Mouse (Mus musculus): Measurements from ENCODE around the gene Krtap19-3.

Gene Krtap19-3

DNA sequence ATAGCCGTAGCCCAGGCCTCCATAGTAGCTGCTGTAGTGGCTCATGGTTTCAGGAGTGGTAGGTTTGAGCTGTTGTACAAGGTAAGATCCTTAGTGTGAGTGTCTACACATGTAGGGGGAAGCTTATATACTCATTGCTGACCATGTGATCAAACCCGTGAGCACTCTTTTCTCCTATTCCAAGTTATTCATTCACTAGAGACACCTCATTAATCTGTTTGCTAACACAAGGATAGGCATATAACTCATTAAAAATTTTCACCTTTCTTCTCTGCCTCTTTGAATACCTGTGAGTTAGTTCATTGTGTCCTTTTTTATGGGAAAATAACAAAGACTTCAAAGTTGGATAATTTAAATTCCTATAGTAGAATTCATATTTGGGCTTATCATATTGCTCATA, at the start of gene Krtap19-3:
Gene Krtap19-3 (minus strand): TSS at position 101 of the 400 bp plus-strand sequence.
- DNase-seq (ENCODE audit: low read depth), result no peak

- no peak for DNase-seq (ENCODE audit: low read depth)
Observed at GRCm38 (mm10) chr16:88896357-88896756, 18.5 kb upstream of the Krtap19-3 start, which contains the start of gene Krtap19-5. Gene Krtap19-5, minus strand, starts transcription at chr16:88896457.

DNA sequence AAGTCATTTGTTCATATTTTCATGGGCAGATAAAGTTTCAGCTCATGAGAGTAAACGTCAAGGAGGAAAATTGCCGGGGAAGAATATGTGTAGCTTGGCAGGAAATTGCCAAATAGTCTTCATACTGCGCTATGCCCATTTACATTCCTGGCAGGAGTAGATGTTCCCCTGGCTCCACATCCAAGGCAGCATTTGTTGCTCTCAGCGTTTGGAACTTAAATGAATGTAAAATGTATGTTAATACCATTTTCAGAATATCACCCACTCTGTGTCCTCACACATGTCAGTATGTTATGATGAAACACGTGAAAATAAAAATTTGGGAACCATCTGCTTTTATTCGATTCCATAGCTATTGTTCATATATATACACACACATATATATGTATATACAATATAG, 9.0 kb upstream of the Krtap19-3 start:
- no peak for DNase-seq (ENCODE audit: low read depth)

DNA sequence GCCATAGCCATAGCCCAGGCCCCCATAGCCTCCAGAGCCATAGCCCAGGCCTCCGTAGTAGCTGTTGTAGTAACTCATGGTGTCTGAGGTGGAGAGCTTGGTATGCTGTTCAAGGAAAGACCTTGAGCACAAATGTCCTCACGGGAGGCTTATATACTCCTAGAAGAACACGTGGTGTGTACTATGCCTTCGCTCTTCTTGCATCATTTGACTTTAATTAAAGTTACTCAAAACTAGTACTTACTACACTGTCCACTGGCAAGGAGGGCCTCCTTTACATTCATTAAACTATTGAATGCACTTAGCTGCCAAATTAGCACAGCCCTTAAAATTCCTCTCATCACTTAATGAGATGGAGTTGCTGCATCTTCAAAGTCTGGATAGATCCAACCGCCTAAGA, 7.2 kb upstream of the Krtap19-3 start, which contains the start of gene Krtap19-4:
Gene Krtap19-4 (minus strand): TSS at position 101 of the 400 bp plus-strand sequence.
- no peak for DNase-seq (ENCODE audit: low read depth)

DNA sequence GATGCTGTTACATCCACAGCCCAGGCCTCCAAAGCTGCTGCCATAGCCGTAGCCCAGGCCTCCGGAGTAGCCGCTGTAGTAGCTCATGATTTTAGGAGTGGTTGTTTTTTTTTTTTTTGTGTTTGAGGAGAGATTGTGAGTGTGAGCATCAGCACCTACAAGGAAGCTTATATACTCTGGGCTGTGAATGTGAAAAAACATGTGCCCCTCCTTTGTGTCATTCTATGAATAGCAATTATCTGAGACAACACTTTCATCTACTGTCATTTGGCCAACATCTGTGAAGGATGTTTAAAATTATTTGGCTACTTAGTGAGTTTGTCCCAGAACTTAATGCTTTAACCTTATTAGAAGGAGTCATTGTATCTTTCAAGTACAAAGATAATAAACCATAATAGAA, 3.7 kb downstream of the Krtap19-3 start, which contains the start of gene Krtap19-2:
Gene Krtap19-2 (minus strand): TSS at position 101 of the 400 bp plus-strand sequence.
- no peak for DNase-seq (ENCODE audit: low read depth)

- DNase-seq (ENCODE audit: low read depth), result no peak
Observed at GRCm38 (mm10) chr16:88869311-88869710, 8.5 kb downstream of the Krtap19-3 start, which contains the start of gene Krtap19-1. Gene Krtap19-1, minus strand, starts transcription at chr16:88869411.

DNA sequence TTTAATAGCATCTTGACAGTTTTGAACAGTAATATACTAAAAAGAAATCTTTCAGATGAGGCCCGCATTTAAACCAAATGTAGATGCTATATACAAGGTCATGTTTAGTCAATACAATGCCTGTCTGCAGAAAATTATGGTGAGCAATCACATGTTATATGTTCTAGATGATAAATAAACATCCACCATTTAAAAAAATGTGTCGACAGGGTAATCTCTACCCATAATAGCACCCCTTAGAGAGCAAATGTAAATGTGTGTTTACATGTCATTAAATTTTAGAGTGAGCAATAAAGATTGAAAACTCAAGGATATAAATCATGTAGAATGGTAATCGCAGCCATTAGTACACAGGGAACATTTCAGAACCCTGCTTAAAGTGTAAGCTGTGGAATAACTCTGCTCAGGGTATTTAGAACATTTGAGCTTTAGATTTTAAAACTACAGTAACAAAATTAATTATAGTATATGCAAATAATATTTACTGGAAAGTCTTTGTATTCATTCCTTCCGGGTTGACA, 12.9 kb downstream of the Krtap19-3 start:
- DNase-seq (ENCODE audit: low read depth), result no peak

- no peak for DNase-seq (ENCODE audit: low read depth)
Observed at GRCm38 (mm10) chr16:88851450-88851849, 26.4 kb downstream of the Krtap19-3 start.

DNA sequence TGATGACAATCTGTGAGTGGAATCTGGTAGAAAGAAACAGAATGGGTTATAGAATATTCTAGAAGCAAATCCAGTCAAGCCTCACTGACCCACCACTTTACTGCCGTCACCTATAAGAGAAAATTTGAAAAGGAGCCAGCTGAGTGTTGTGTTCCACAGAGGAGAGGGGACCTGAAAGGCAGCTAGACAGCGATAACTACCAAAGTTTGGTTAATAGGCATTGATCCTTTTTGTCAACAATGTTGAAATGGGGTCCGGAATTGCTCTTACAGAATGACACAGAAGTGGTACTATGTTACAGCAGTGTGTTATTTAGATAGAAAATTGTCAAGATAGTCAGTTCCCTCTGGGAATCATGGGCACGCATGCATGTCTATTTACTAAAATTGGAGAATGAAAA, 29.3 kb downstream of the Krtap19-3 start:
- no peak for DNase-seq (ENCODE audit: low read depth)

- DNase-seq (ENCODE audit: low read depth), result no peak
Observed at GRCm38 (mm10) chr16:88847363-88847762, 30.5 kb downstream of the Krtap19-3 start.

Data from fibroblast of lung, adult 2 months (primary cell).